Comparison of ENCODE assay signal across 21 mouse cellular contexts in genomic region chr8:47922816-47923215, GRCm38 (mm10).
"Had no signal": no experiment of that assay in that cellular context is flagged by ENCODE, and none has a peak within 500 bp of the region (broad histone marks: within the 10 kb centered on the region; RNA-seq: fewer than 3 reads in every experiment).

No protein-coding gene starts in this region.

- H3K4me3 ChIP-seq: left cerebral cortex, adult 2 months; limb, embryonic 12.5 days; limb, embryonic 15.5 days; lung, embryonic 15.5 days; midbrain, embryonic 12.5 days; midbrain, embryonic 15.5 days; neural tube, embryonic 12.5 days; neural tube, embryonic 15.5 days had no signal

- H3K36me3 ChIP-seq: midbrain, embryonic 15.5 days; neural tube, embryonic 15.5 days had no signal

- ATAC-seq: liver, postnatal 0 days; midbrain, embryonic 15.5 days had no signal

- H3K27me3 ChIP-seq: limb, embryonic 12.5 days; limb, embryonic 15.5 days; lung, embryonic 15.5 days; midbrain, embryonic 12.5 days; midbrain, embryonic 15.5 days; neural tube, embryonic 12.5 days; neural tube, embryonic 15.5 days had no signal

- H3K9me3 ChIP-seq: limb, embryonic 12.5 days; limb, embryonic 15.5 days; lung, embryonic 15.5 days; midbrain, embryonic 12.5 days; midbrain, embryonic 15.5 days; neural tube, embryonic 12.5 days; neural tube, embryonic 15.5 days had no signal

- H3K4me2 ChIP-seq: limb, embryonic 12.5 days; limb, embryonic 15.5 days; liver, embryonic 11.5 days; lung, embryonic 15.5 days; midbrain, embryonic 12.5 days; midbrain, embryonic 15.5 days; neural tube, embryonic 12.5 days; neural tube, embryonic 15.5 days had no signal

- H3K9ac ChIP-seq: limb, embryonic 12.5 days; limb, embryonic 15.5 days; liver, embryonic 14.5 days; liver, postnatal 0 days; lung, embryonic 15.5 days; midbrain, embryonic 12.5 days; midbrain, embryonic 15.5 days; neural tube, embryonic 12.5 days; neural tube, embryonic 15.5 days had no signal

- DNase-seq: kidney, adult 2 months; kidney, postnatal 10 days; layer of hippocampus, postnatal 36 days; left cerebral cortex, postnatal 4 days; liver, postnatal 0 days; lung, postnatal 10 days; lung, postnatal 36 days; thymus, adult 2 months; thymus, postnatal 14 days; thymus, postnatal 4 days had no signal

- H3K27ac ChIP-seq: left cerebral cortex, adult 2 months; limb, embryonic 12.5 days; limb, embryonic 15.5 days; liver, embryonic 14.5 days; lung, embryonic 15.5 days; midbrain, embryonic 12.5 days; midbrain, embryonic 15.5 days; neural tube, embryonic 12.5 days; neural tube, embryonic 15.5 days; stomach, postnatal 0 days had no signal

- H3K4me1 ChIP-seq: limb, embryonic 12.5 days; midbrain, embryonic 12.5 days; midbrain, embryonic 15.5 days; neural tube, embryonic 12.5 days; neural tube, embryonic 15.5 days had no signal
